Mouse (Mus musculus) right cerebral cortex, postnatal 10 days (tissue): ENCODE measurements around the gene Esf1.
"Not testable (repeated sequence)": the region's sequence is repeated elsewhere in the genome, so short reads cannot be mapped to it uniquely, and the experiment has no call there.

ENCODE experiments used
- DNase-seq, 2 experiments: peaks; one replicate each; pipeline ENCODE4 v3.0.0; 2021; ENCODE audit warnings: low spot score in 2 of 2

Gene Esf1

DNA sequence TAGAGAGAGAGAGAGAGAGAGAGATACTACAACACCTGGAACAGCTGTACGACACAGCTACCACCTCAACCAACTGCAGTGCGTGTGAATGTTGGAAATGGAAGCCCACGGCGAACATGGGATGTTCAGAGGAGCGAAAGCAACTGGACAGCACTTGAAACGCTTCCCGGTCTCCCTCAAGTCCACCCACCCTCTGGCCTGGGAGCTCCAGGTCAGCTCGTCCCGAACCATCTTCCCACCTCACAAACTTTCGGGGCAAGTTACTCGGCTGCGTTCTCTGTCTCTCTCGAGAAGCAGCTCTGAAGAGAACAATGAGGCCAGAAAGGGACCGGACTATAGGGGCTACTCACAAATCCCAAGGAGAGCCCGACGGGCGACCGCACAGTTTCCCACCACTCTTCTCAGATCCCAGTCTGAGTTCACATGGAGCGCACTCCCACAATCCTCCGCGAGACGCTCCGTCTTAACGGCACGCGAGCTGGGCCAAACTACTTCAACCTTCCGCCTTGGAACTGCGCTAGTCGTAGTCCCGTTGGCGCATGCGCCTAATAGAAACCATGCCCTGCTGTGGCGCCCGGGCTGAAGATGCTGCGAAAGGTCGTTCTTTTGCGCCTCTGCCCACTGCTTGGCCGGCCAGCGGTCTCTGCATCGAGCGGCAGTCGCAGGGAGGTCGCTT lies at the start of gene Esf1, which contains the start of gene Ndufaf5:
TSS of gene Esf1 (minus strand) at position 438 of the 676 bp plus-strand sequence.
TSS of gene Ndufaf5 (plus strand) at position 523 of the 676 bp plus-strand sequence.
- DNase-seq = peak; percentile 98 to 99

DNA sequence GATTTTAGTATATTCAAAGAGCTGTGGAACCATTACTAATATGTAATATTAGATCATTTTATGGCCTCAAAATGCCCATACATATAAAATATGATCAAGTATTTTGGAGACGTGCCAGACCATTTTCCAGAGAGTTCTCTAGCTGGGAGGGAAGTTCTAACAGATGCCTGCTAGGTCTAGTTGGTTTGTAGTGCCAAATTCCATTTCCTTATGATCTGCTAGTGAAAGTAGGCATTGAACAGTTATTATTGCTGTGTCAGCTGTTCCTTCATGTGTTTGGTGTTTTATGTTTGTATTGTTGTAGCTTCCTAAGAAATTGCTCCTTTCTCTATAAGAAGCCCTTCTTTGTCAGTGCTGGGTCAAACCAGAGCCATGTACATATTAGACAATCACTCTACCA lies 45.6 kb upstream of the Esf1 start:
- DNase-seq = no peak

DNA sequence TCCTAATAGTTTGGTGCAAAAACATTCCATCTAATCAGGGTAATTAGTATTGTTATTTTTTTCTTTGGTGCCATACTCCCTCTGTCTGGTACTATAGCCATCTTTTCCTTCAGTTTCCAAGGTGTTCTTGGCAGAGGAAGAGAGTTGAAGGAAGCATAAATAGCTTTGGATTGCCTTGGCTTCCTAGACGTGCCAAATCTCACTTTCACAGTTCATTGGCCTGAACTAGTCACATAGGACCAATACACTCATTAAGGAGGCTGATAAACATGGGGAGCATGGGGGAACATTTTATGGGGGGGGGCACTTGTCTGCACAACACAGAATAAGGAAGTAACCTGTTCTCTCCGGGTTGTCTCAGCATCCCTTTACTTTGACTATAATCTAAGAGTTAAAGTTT lies 45.1 kb upstream of the Esf1 start:
- no peak for DNase-seq

DNA sequence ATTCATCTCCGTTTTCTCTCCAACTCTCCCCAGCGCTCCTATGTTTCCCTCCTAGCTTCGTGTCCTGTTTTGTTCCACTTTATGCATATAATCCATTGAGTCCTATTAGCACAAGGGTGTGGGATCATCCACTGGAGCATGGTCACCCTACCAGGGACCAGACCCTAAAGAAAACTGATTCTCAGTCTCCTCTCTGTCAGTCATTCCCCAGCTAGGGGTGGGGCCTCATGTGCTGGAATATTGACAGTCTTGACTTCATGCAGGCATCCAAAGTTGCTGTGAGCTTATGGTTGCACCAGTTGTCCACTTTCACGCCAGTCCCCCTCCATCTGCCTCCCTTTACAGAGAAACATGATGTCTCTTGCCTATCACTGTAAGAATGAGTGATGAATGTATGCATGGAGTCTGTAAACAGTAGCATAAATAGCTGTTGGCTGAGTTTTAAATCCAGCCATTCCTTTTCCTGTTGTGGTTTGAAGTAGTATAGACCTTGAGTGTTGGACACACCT lies 44.2 kb upstream of the Esf1 start:
- DNase-seq = no peak

DNA sequence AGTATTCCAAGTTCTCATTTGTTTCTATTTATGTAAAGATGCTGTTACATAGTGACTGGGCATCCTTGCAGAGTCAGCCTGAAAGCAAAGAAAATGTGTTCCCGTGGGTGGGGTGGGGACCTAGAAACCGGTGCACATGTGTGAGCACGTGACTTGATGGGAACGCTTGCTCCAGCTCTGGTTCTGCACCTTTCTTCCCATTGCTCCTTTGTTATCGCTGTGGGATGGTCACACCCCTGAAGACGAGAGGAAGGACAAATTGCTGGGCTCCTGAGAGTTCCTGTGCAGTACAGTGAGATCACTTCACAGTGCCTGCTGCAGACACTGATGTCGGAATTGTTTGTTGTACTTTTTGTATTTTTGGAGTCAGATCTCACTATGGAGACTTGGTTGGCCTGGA lies 33.4 kb upstream of the Esf1 start:
- no peak for DNase-seq

DNA sequence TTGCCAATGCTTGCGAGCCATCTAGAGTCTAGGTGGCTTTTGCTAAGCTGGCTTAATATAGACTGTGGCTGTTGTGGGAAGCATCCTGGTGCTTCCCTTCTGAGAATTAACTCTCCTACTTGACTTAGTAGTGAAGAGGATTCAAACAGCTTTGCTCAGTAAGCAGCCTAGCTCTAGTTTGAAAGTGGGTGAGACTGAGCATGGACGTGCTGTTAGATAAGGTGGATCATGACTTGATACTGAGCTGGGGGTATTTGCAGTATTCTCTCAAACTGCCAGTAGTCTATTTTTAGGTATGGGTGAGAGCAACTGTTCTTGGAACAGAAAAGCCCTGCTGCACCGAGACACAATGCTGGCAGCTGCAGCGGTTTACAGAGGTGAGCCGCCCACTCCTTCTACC lies 32.2 kb upstream of the Esf1 start:
- no peak for DNase-seq

DNA sequence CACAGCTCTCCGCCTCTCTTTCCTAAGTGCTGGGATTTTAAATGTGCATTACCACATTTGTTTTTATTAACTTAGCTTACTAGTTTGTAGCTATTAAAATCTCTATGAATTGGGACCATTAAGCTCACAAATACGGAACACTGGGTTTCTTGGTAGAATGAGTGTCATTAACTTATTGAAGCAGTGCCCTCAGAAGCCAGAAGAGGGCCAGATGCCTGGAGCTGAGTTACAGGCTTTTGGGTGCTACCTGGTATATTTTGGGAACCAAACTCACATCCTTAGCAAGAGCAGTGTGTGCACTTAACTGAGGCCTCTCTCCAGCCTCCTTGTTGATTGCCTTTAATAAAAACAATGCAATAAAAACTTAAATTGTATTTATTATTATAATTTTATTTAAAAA lies 30.3 kb upstream of the Esf1 start:
- no peak for DNase-seq

DNA sequence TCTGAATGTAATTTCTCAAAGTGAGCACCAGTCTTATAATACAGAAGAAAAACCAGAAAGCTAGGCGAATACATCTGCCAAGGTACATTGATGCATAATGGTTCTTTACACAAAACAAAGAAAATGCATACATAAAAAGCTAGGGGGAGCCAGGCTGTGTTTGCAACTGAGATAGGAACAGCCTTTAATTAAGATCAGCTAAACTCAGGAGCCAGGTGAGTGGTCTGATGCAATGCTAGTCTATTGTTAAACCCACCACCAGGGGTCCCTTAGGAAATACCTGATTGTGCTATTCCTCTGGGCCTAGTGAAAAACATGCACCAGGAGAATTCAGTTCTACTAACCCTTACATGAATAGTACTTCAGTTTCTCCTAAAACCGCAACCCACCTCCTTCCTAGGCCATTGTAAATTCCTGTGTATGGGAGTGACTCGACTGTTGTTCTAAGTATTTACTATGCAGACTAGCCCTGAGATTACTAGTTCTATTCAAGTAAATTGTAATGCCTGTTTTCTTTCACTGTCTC lies 15.4 kb upstream of the Esf1 start:
- not testable (repeated sequence) for DNase-seq

DNA sequence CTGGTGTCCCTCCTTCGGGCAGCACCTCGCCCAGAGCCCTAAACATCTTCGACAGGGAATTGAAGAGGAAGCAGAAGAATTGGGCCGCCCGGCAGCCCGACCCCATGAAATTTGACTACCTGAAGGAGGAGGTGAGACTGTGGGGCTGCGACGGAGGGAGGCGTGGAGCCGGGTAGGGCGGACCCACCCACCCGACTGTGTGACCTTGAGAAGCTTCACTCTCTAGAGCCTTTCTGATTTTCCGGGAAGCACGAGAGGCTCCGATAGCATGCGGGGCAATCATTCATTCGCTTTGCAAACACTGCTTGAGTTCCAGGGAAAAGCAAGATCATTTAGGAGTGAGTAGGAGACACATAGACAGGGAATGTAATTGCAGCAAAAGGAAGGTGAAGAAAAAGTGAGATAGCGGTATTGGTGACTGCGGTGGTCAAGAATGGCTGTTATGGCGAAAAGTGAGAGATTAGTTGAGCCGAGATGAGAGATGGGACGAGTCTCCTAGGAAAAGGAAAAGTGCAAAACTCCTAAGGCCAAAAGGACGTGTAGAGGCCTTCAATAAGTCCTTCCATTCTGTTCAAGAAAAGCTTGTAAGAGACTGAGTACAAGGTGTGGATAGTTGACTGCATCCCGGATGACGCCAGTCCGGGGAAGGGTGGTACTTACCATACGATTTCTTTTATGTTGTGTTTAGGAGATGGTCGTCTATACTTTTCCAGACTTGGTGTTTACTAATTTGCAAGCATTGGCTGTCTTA lies 614 bp upstream of the Esf1 start:
- DNase-seq = no peak

DNA sequence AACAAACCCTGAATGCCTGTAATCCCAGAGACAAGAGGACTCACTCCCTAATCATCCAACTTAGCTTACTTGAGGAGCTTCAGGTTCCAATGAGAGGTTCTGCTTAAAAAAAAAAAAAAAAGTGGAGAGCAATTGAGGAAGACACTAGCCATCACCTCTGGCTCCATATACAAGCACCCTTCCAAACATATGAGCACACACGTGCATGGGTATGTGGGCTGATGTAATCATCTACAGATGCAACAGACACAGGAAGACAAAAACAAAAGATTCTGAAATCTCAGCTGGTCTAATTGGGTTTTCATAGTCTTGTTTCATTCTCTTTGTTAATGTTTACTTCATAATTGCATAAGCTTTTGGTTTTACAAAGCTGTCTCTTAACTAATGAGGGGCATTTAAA lies 1.3 kb downstream of the Esf1 start:
- DNase-seq = no peak

DNA sequence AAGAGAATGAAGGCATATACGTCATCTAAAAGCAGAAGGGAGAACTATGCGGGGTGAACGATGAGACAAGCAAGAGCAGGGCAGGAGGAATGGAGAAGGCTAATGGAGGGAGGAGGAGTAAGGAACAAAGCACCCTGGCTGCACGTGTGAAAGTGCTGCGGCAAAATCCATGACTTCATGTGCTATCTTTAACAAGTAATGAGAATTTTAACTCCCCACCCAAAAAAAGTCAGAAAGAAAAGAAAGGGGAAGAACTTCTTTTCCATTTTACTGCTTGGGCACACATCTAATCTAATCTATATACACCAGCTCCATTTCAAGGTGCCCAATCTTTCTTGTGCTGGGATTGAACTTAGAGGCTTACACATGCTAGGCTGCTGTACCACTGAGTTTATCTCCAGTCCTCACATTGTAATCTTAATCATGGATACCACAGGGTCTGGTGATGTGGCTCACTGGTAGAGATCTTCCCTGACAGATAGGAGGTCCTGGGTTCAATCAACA lies 7.0 kb downstream of the Esf1 start:
- DNase-seq = no peak

DNA sequence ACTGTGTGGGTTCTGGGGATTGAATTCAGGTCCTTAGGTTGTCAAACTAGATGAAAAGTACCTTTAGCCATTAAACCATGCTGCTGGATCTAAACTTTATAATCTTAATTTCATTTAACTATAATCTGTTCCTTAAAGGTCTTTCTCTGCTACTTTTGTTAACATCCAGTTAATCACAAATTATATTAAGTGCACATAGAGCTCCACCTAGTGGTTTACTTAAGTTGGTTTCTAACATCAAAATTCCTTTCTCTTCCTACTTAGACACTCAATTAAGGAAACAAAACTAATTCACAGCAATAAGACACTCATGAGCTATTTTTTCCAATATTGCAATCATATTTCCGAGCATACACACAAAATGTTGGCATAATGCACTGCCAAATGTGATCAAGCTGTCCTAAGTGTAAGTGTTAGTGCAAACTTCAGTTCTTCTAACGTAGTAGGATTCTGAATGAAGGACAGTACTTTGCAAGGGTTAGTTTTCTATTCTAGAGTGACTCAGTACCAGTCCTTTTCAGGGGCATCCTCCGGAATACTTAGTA lies 11.1 kb downstream of the Esf1 start:
- no peak for DNase-seq

DNA sequence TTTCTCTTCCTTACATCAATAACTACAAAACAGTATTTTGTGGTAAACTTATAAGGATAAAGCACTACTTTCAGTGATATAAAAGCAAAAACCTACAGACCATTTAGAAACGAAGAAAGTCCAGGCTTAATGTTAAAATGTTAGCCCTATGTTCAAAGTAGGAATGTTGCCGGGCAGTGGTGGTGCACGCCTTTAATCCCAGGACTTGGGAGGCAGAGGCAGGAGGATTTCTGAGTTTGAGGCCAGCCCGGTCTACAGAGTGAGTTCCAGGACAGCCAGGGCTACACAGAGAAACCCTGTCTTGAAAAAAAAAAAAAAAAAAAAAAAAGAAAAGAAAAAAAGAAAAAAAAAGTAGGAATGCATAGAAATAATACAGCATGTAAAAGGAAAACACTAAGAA lies 18.6 kb downstream of the Esf1 start, which contains the start of gene Gm17374:
TSS of gene Gm17374 (plus strand) at position 301 of the 400 bp plus-strand sequence.
- DNase-seq = not testable (repeated sequence)

DNA sequence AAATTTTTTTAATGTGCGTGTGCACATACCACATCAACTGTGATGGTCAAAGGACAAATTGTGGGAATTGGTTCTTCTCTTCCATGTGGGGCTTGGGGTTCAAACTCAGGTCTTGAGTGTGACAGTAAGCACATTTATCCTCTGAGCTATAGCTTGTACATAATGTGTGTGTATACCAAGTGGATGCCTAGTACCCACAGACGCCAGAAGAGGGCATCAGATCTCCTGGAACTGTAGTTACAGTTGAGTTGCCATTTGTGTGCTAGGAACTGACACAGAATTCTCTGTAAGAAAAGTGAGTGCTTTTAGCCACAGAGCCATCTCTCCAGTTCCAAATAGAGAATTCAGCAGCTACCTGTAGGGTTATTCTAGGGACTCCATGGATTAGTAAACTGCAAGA lies 44.8 kb downstream of the Esf1 start:
- DNase-seq = no peak

DNA sequence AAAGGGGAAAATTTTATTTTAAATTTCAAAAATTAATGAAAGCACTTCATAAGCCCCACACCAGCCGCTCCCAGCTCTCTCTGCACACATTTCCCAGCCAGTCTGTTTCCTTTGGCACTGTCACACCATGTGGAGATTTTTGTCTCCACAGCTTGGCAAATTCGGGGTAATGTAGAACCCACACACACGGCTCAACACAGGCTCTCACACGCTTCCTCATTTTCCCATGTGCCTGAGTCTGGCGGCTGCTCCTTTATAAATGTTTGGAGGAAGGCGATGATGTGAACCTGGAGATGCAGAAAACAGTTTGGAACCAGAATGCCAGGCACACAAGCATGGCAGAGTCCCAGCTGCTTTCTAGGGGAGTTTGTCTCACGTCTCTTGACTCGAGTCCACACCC lies 56.5 kb downstream of the Esf1 start:
- peak; percentile 53 to 65 for DNase-seq

DNA sequence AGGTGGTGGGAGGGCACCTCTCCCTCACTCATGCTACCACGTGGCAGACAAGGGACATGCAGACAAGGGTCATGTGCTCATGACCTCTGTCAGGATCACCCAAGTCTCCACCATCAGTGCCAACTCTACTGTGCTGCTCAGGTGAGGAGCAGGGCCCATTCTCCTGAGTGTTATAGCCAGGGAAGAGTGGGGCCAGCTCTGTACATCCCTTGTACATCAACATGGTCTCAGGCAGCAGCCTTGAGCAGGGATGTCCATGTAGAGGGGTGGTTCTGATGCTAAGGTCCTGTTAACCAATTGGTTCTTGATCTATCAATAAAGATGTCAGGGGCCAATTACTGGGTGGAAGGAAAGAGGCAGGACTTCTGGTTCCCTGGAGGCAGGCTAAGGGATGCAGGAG lies 61.4 kb downstream of the Esf1 start:
- no peak for DNase-seq

DNA sequence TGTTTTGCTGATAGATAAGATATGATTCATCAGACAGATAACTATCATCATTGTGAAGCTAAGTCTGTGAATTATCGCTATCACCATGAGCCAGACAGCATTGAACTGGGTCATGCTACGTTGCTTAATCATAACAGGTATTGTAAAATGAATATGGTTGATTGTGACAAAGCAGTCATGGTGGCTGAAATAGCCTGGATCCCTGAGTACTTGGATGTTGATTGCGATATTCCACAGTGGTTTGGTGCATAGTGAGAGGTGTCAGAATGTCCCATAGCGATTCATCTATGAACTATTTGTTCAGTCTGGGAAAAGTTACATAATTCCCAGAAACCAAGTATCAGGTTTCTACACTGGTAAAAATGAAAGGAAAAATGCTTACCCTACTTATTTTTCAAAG lies 62.7 kb downstream of the Esf1 start:
- no peak for DNase-seq

DNA sequence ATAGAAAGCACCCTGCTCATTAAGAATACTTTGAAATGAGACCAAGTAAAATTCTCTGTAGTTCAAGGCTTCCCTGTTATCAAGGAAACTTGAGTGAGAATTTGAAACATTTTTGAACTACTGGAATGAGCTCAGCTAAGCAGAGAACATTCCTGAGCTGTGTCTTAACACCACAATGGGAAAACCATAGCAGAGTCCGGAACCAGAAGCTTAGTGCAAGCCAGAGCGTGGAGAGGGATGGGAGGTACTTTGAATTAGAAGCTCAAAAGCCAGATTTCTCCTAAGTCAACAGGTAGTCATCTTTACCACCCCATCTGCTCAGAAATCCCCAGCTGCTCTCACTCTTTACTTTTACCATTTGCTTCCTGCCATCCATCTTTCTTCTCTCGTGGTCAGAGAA lies 65.4 kb downstream of the Esf1 start:
- DNase-seq = no peak

DNA sequence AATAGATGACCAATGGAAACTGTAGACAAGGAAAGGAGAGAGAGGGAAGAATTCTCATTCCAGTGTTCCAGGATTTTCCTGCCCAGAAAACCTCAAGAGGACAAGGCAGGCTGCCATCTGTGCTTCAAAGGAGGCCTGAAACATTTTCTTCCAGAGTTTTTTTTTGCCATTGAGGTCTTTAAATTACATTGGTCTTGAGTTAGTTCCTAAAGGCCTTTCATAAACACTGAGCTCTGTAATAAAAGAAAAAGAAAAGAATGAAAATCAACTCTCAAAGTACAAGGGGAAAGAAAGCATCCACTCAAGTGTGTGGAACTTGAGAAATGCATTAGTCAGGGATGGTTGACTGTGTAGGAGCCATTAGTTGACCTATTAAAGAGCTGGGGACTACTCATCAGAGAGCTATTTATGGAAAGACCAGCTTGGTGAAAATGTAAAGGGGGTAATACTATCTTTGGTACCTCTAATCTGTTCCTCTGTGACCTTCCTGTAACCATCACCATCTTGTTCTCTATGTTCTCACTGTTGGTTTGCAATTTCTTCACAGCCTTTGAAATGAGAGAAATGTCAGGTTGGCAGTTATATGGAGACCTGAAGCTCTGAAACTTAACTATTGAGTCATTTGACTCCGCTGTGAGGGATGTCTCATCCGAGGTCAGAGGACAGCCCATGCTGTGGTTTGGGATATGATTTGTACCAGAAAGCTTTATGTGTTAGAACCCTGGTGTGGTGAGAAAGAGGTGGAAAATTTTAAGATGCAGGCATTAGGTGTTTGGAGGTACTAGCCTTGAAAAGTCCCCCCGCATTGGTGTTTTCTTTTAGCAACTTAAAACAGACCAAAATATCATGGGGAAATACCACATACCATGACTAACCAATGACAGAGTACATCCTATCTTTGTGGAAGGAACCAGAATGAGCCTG lies 69.6 kb downstream of the Esf1 start:
- no peak for DNase-seq

DNA sequence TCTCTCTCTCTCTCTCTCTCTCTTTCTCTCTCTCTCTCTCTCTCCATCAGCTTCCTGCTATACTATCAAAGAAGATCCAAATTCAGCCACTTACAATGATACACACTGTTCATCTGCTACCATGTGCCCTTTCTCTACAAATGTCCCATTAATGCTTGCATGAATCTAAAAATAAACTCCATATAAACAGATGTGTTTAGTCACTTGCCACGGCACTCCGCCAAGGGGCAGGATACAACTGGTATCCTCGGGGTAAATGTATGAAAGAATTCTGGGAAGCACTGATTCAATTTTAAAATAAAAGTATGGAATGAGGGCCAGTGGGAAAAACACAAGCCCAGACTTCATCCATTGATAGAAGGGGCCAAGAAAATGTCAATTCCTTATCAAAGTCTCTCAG lies 70.4 kb downstream of the Esf1 start:
- DNase-seq = no peak

DNA sequence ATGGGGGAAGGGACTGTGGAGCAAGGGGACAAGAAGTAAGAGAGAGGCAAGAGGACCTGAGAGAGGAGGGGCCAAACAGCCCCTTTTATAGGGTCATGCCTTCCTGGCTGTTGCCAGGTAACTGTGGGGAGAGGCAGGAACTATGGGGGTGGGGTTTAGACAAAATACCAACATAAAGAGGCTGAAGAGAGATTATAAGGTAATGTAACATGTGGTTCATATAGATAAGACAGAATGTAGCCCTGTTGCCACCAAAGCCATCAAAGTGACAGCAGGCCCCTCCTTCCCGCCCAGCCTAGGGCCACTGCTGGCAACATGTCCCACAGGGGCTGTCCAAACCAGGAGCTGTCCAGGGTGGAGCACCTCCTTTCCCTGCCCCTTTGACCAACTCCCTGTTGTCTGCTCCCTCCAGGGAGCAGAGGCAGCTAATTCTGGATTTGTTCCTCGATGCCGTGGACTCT lies 73.2 kb downstream of the Esf1 start:
- DNase-seq = no peak
